Mouse (Mus musculus) ES-Bruce4 (cell line): ENCODE measurements around the gene Ift46.

Experiments
- CTCF ChIP-seq: IDR thresholded peaks from one replicate; pipeline ENCODE4 v1.8.1; 2011; ENCODE audit warnings: low read depth, low read length
- EP300 ChIP-seq: IDR thresholded peaks from 2 replicates; pipeline ENCODE4 v1.6.1; 2011; ENCODE audit warnings: low read depth, low read length; ENCODE audit not compliant: insufficient read depth
- POLR2A ChIP-seq: IDR thresholded peaks from one replicate; pipeline ENCODE4 v1.8.1; 2011; ENCODE audit warnings: low read length; ENCODE audit not compliant: insufficient read depth

- TF ChIP-seq EP300 (no peak), CTCF (no peak), POLR2A (no peak)
Measured at GRCm38 (mm10) chr9:44720358-44721153, 47.2 kb upstream of the Ift46 start.
